Mouse (Mus musculus): ENCODE data around the gene Garem2. TPM values are rescaled to one million over a fixed set of nuclear protein-coding genes. Genes with fewer than 3 reads are reported as not detected.

Garem2 gene
- total RNA-seq, 2 experiments from 2014 or later: 0.05 to 0.11 TPM

DNA sequence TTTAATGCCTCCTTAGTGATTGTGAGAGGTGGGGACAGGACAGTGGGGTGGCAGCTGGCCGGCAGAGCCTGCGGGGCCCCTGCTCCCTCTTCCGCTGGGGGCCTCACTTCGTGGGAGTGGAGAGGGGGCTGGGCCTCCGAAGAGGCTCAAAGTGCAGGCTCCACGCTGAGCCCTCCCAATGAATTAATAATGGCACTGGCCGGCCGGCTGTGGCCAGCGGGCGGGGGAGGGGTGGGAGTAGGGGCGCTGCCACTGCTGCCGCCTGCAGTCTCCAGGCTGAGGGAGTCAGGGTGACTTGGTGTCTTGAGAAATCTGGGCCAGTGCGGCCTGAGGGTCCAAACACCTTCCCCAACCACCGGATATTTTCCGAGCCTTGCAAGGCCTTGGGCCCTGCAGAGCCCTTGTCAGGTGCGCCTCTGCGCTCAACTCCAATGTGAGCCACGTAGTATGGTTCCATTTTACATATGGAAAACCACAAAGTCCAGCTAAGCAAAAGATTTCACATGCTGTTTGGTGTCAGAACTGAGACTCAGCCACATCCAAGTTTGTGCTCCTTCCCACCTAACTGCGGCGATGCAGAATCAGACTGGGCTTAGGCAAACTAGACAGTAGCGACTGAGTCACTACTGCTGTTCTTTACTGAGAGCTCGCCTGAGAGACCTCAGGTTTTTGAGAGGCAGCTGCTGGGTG lies 5.6 kb downstream of the Garem2 start:
- no peak for DNase-seq (ENCODE audit: low spot score)
- intact Hi-C loops (cut with DNase I): loop anchor here (5.0 kb wide), 1 partner anchor 283 kb away; no protein-coding TSS in a partner anchor

DNA sequence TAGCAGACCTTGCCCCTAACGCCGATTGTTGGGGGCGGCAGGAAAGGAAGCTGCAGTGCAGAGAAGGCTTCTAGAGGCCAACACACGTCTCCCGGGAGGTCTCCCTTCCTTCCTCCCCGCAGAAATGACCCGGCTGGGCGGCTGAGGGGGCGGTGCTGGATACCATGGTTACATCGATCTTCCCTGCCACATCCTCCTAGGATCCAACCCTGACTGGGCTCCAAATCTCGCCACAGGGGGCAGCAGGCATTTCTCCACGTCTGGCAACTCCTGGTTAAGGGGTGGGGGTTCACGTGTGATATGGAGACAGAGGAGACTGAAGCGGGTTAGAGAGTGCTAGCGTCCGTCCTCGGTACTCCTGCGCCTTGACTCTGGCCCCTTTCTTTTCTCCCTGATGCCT lies 6.2 kb downstream of the Garem2 start:
- intact Hi-C loops (cut with DNase I): loop anchor here (5.0 kb wide), 1 partner anchor 284 kb away; no protein-coding TSS in a partner anchor
- no peak for DNase-seq (ENCODE audit: low spot score)

DNA sequence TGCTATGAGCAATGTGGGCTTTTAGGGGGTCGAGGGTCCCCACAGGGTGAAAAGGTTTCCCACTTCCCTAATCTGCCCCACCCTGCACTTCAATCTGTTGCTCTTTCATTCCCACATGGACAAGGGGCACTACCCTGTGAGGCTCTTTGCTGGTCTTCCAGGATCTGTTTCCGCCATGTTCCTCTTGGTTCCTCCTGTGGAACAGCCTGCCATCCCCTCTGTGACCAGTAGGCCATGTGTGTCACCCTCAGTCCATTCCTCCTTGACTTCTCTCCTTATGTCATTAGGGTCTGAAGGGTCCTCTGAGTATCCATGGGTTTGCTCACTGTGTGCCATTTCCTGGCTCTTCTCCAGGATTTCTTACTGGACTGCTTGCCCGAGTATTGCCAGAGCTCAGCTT lies 6.8 kb downstream of the Garem2 start:
- DNase-seq (ENCODE audit: low spot score): no peak
- intact Hi-C loops (cut with DNase I): loop anchor here (5.0 kb wide), 1 partner anchor 284 kb away; no protein-coding TSS in a partner anchor

DNA sequence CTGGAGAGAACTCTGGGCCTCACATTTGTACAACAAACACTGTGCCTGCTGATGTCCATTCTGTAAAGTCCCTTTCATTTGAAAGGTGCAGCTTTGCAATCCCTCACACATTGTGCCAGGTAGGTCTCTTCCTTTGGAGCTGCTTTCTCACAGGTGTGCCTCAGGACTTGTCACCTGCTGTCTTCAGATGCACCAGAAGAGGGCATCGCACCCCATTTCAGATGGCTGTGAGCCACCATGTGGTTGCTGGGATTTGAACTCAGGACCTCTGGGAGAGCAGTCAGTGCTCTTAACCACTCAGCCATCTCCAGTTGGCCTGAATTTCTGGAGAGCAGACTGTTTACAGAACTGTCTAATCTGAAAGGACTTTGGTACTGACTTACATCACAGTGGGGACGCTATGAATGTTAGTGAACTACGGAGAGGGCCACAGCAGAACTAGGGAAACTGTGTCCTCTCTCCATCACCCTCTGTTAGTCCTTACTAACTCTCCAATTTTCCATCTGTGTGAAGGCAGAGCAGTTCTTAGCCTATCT lies 7.6 kb downstream of the Garem2 start:
- intact Hi-C loops (cut with DNase I): loop anchor here (5.0 kb wide), 1 partner anchor 285 kb away; no protein-coding TSS in a partner anchor
- no peak for DNase-seq (ENCODE audit: low spot score)

DNA sequence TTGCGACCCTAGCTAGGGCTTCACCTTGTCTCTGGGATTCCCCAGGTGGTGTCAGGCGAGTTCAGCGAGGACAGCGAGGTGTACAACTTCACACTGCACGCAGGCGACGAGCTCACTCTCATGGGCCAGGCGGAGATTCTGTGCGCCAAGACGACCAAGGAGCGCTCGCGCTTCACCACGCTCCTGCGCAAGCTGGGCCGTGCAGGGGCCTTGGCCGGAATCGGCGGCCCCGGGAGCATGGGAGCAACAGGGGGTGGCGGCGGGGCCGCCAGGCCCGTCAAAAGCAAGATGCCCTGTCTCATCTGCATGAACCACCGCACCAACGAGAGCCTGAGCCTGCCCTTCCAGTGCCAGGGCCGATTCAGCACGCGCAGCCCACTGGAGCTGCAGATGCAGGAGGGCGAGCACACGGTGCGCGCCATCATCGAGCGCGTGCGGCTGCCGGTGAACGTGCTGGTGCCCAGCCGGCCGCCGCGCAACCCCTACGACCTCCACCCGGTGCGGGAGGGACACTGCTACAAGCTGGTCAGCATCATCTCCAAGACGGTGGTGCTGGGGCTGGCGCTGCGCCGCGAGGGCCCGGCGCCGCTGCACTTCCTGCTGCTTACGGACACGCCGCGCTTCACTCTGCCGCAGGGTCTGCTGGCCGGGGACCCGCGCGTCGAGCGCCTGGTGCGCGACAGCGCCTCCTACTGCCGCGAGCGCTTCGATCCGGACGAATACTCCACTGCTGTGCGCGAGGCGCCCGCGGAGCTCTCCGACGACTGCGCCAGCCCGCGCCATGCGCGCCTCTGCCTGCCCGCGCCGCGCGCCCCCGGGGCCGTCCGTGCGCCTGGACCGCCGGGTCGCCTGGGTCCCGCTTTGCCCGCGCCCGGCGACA lies 9.2 kb downstream of the Garem2 start:
- no peak for DNase-seq (ENCODE audit: low spot score)
- intact Hi-C loops (cut with DNase I): loop anchor here (5.0 kb wide), 1 partner anchor 287 kb away; no protein-coding TSS in a partner anchor

DNA sequence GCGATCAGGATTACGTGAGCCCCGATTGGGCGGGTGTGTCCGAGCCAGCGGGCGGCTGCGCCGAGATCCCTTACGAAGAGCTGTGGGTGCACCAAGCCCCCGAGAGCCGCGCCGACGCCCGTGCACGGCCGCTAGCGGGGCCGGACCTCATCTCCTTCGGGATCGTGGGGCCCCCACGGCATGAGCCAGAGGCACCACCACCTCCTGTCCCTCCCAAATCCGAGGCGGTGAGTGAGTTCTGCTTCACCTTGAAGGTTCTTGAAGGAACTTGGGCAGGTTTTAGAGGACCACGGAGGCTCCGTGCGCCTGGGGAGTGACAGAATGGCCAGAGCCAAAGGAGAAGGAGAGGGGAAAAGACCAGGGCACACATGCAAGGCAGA lies 9.8 kb downstream of the Garem2 start:
- intact Hi-C loops (cut with DNase I): loop anchor here (5.0 kb wide), 1 partner anchor 287 kb away; no protein-coding TSS in a partner anchor
- no peak for DNase-seq (ENCODE audit: low spot score)

DNA sequence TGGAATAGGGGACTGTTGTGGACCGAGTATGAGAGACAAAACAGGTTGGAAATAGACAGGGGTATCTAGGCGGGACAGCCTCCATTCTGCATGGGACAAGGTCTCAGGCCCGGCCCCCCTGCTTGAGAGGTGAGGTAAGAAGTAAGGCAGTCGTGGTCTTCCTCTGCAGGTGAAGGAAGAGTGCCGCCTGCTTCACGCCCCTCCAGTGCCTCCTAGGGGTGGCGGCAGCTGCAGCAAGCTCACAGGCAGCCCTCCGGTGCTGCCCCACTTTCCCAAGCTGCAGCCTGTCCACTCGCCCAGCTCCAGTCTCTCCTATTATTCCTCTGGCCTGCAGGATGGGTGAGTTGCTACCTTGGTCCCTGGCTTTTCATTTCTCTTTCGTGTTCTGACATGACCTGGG lies 10.8 kb downstream of the Garem2 start:
- no peak for DNase-seq (ENCODE audit: low spot score)
- intact Hi-C loops (cut with DNase I): no loop called here

DNA sequence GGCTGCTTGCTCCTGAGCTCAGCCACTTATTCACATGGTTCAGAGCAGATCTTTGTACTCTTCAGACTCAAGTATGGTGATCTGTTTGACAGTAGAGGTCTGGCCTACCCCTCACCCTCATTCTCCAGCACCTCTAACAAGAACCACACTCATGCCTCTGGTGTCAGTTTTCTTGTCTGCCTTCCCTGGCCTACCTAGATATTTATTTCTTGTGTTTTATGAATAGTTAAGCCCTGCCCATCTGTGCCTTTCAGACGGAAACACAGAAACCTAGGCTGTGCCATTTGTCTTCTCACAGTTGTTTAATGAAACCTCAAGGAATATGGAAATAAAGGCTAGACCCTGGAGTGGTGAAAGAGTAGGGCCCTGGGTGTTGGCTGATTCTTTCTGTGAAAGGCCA lies 13.1 kb downstream of the Garem2 start:
- intact Hi-C loops (cut with DNase I): no loop called here
- no peak for DNase-seq (ENCODE audit: low spot score)

DNA sequence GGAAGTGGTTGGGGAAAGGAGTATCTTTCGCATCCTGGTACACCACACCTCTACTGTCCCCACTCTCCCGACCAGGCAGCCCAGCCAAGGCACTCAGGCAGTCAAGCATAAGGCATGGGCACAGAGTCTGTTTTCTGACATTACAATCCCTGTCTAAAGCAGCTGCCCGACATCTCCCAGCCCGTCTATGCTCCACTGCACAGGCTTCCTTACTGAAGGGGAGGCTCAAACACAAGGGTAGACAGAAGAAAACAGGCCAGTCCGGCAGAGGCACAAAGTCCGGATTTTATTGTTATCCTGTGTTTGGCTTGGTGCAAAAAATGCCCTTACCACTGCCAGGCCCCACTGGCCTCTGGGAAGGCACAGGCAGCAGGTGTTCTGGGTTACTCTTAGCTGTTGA lies 14.2 kb downstream of the Garem2 start:
- intact Hi-C loops (cut with DNase I): no loop called here

DNA sequence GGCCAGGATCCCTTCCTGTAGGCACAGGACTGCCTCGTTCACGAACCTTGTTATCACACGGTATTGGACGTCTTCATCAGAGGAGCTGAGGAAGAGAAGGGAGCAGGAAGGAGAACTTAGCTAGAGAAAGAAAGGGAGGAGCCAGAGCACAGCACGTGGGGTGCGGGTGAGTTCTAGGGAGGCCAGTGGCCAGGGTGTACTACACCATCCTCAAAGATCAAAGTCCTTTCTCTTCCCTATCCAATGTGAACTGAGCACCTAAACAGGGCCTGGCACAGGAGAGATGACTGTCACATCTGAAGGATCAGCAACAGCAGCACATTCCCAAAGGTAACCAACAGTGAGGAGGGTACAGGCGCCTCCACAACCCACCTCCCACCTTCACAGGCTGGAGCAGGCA lies 15.1 kb downstream of the Garem2 start:
- intact Hi-C loops (cut with DNase I): no loop called here
- DNase-seq (ENCODE audit: low spot score): no peak

More for the DNA sequence above, 14.2 kb downstream of the Garem2 start:
- DNase-seq (ENCODE audit: low spot score): no peak

DNA sequence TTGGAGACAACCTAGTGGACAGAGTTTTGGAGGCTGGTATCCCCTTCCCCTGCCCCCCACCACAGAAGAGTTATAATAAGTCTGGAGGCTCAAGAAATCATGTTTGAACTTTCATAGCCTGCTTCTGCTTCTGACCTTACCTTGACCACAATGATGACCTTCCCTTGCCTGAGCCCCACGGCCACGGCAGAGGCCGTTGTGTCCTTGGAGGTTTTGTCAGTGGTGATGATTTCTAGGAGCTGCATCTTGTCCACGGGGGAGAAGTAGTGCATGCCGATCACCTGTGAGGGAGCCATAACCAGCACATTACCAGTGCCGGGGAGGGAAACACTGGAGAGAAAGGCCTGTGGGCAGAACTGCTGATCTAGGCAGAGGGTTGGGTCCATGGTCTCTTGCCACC lies 17.5 kb downstream of the Garem2 start:
- intact Hi-C loops (cut with DNase I): no loop called here
- DNase-seq (ENCODE audit: low spot score): no peak

DNA sequence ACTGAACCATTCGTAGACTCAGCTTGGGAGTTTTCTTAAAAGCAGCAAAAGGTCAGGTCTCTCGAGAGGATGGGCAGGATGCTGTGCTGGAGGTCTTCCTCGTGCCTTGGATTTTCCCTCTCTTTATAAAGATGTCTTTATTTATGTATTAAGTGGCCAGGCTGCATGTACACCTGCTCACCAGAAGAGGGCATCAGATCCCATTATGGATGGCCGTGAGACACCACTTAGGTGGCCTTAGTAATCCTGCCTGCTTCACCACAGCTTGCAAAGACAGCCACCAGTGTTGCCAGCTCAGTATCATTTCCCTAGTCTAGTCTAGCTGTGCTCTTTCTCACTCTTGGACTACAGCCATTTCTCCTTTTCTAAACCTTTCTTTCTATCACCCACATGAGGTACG lies 20.6 kb downstream of the Garem2 start:
- no peak for DNase-seq (ENCODE audit: low spot score)
- intact Hi-C loops (cut with DNase I): loop anchor here (5.0 kb wide), 2 partner anchors 47 to 67 kb away; no protein-coding TSS in a partner anchor

DNA sequence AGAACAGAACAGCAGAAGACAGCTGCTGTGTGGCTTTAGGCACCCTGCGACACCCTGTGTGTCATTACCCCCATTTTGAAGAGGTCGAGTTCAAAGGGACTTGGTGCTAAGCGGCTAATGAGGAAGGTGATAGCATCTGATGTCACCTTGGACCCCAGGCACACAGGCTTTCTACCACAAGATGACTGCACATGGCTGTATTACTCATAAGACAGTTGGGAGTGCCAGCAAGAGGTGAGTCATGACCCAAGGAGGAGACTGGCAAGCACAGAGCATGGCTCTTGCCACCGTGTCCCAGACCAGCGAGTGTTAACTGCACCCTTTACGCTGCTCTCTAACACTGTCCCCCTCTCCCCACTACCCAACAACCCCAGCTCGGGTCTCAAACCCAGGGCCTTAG lies 21.8 kb downstream of the Garem2 start:
- DNase-seq (ENCODE audit: low spot score): no peak
- intact Hi-C loops (cut with DNase I): loop anchor here (5.0 kb wide), 2 partner anchors 46 to 66 kb away; no protein-coding TSS in a partner anchor

DNA sequence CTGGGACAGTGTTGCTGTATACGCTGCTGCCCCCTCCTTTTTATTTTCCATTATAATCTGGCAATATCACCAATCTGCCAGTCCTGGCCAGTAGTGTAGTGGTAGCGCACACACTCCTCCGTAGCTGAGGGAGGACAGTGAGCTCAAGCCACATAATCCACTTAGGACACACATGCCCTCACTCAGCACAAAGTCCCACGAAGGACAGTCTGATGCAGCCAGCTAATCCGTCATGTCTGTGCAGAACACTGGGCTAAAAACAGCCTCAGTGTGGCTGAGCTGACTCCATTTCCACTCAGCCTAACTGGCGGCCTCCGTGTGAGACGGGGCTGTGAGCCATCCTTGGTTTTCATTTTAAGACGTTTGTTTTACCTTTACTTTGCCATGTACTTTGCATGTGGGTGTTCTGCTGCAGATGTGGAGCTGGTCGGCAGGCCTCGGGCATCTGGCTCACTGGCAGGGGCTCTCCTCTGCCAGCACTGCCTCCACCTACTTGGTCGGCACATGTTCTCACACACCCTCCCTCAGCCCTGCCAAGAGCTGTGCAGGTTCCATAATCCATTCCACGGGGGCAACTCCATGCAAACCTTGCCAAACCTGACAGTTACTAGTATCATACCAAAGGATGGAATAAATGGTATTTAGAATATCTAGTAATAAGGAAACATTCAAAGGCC lies 23.1 kb downstream of the Garem2 start:
- intact Hi-C loops (cut with DNase I): loop anchor here (5.0 kb wide), 2 partner anchors 44 to 64 kb away; no protein-coding TSS in a partner anchor
- no peak for DNase-seq (ENCODE audit: low spot score)

DNA sequence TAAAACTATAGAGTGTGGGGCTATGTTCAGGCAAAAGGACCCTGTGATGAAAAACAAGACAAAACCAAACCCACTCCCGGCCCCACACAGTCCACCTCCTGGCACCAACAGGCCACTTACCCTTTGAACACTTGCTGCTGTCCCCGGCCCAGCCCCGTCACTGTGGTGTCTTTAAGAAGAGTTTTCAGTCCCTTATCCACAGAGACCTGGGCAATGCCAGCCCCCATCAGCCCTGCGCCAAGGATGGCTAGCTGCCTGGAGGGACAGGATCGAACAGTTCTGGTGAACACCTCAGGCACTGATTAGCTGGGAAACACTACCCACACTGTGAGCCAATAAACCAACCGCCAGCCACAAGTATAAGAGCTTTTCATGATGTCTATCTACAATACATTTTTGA lies 23.7 kb downstream of the Garem2 start:
- no peak for DNase-seq (ENCODE audit: low spot score)
- intact Hi-C loops (cut with DNase I): loop anchor here (5.0 kb wide), 2 partner anchors 44 to 64 kb away; no protein-coding TSS in a partner anchor

DNA sequence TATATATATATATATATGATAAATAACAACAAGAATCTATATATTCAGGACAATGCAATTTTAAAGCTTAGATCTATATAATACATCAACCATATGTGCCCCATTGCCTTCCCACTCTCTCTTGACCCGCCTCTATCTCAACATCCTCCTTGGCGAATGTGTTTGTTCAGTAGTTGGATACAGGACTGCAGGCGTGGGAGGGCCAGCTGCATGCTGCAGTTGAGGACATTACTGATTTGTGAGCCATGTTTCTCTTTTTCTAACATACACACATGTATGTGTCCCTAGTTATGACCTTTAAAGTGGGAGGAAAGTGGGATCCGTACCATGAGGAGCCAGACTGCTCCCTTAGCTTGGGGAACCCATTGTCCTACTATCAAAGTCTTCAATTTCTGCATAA lies 26.3 kb downstream of the Garem2 start:
- no peak for DNase-seq (ENCODE audit: low spot score)
- intact Hi-C loops (cut with DNase I): no loop called here

DNA sequence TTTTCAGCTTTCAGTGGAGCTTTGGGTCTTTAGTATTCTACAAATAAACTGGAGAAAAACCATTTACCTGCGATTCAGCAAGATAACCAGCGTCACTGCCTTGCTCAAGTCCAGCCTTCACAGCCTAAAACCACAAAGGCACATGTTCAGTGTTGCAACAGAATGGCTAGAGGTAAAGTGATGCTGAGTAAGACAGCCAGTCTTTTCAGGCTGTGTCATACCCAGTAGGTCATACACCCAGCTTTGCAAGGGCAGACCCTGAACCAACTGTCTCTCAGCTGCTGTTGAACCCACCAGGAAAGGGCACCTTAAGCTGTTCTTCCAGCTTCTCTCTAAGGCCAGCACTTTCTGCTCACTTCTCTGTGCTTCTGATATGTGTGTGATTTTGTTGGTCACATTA lies 27.2 kb downstream of the Garem2 start:
- intact Hi-C loops (cut with DNase I): no loop called here
- DNase-seq (ENCODE audit: low spot score): no peak

DNA sequence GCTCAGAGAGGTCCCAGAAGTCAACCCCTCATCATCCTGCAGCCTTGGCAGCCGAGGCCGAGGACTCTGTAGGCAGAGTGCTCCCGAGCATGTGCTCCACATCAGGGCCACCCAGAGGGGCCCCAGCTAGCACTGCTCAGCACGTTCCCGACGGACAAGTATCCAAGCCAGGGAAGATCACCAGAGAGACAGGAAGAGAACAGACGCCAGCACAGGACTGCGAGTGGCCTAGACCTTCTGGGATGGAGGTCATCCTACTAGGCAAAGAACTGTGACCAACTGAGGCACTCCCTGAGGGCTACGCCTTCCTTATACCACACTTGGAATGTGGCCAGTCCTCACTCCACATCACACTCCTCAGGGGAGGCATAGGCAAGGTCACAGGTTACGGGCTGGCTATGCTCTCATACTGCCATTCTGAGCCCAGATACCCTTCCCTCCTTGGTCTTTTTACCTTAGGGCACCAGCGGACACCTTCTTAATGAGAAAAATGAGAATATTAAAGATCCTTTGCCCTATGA lies 30.8 kb downstream of the Garem2 start:
- intact Hi-C loops (cut with DNase I): no loop called here
- DNase-seq (ENCODE audit: low spot score): no peak

DNA sequence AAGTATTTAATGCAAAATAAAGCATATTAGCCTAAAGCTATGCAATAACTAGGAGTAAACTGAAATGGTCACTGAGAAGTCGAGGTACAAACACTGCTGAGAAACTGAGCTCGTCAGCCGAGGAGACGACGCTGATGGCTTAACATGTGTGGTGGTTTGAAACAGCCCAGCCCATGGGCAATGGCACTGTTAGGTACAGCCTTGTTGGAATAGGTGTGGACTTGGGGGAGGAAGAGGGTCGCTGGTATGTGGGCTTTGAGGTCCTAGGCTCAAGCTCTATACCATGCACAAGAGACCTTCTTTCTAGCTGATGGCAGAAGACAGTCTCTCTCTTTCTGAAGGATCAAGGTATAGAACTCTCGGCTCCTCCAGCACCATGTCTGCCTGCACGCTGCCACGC lies 32.3 kb downstream of the Garem2 start:
- intact Hi-C loops (cut with DNase I): no loop called here

DNA sequence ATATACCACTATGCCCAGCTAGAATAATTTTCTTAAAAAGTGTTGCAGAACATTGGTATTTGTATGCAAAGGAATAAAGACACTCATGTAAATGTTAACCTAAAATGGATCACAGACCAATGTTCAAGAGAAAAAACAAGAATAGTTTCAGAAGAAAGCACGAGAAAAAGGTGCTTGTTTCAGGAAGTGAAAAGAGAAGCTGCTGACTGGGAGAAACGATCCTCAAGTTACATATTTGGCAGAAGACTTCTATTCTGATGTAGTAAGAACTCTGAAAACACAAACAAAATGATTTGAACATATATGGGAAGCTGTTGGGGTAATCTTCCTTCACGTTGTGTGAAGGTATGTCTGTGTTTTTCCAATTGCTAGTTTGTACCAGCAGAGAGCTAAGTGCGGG lies 33.2 kb downstream of the Garem2 start:
- intact Hi-C loops (cut with DNase I): no loop called here
- no peak for DNase-seq (ENCODE audit: low spot score)

More for the DNA sequence above, 32.3 kb downstream of the Garem2 start:
- no peak for DNase-seq (ENCODE audit: low spot score)

All from heart, postnatal 25 days (tissue).